Mouse (Mus musculus): Measurements from ENCODE around the gene Proca1.

DNA sequence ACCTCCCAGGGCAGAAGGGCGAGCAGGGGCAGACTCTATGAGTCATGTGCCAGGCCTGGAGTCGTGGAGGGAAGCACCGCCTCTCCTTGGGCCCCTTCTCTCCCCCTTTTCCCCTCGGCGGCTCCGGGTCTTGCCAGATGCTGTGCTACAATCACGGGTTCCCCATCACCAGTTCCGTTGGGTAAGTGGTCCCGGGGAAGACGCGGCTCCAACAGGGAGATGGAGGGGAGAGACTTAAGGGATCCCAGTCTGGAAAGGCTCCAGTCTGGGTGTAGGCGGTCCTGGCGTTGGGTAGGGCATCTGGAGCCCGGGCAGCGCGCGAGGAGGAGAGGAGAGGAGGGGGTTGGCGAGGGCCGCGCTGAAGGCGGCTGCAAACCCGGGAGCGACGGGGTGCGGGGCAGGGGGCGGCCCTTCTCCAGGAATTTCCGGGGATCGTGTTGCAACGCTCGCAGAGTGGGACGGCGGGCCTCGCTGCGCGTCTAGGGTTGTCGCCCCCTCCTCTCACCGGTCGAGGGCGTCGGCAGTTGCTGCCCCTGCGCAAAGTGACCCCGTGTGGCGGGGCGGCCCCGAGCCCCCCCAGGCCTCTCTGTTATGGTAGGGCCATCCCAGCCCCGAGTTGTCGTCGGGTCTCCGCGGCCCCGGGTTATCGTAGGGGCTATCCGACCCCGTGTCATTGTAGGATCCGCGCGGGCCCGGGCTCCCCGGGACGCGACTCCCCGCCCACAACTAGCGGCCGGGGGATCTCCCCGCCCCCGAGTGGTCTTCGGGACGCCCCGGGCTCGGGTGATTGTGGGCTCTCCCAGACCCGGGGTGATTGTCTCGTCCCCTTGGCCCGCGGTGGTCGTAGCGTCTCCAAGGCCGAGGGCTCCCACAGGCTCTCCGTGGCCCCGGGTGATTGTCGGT, 4.6 kb upstream of the Proca1 start, which contains the start of gene Rab34:
- TF ChIP-seq POLR2A (IDR thresholded peaks at IDR 0.05; ENCODE audit: low read depth, low read length) (peak; percentile 66), CTCF (IDR thresholded peaks at IDR 0.05; ENCODE audit: borderline replicate concordance, insufficient read depth, low read length) (no peak)
